8 mouse cellular contexts compared by ENCODE assay signal in the genomic region with DNA sequence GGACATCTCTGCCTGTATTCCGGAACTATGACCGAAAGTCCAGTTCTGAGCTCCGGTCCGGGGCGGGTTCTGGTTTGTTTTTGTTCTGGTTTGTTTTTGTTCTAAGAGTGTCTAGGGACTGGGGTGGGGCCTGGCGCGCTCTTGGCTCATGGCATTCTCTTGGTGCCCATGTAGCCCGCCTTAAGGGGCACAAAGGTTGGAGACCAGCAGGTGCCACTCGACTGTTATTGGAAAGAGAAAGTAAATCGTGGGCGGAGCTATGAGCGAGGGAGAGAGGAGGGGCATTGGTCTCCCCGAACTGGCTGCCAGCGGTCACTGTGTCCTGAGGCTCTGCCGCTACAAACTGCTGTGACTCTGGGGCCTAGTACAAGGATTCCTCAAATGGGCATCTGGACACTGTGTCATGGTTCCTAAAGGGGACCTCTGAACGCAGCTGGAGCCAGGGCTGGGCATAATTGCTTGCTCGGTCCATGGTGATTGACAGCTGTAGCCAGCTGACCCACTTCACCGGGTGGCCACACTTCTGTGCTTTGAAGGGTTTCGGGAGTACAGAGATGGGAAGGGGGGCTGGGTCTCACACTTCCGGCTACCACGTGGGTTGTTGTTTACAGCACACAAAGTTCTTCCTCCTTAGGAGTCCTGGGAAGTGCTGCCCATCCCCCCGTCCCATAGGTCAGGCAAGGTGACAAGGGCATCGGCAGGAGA. TPM values are rescaled to one million over a fixed set of nuclear protein-coding genes. Genes with fewer than 3 reads are reported as not detected.
DNase-seq lines count a peak whose midpoint lies in the region; ATAC-seq and TF ChIP-seq lines count a peak whose summit lies in the region.

No protein-coding gene starts in this region.

- no peaks in the 10 kb centered on the region for H3K27me3 ChIP-seq in heart, adult 2 months (ENCODE audit: control insufficient read depth, insufficient read depth, low read length)
- H3K27me3 ChIP-seq in lung, embryonic 14.5 days (ENCODE audit: insufficient read depth, low read length), result peaks cover 8% of the 10 kb centered on the region
- peaks cover 13% of the 10 kb centered on the region for H3K27me3 ChIP-seq in neural tube, embryonic 14.5 days (ENCODE audit: control insufficient read depth, insufficient read depth, low read length)

- H3K9ac ChIP-seq in heart, adult 2 months (ENCODE audit: low read depth, low read length), result peak overlapping the region; percentile 97
- H3K9ac ChIP-seq in lung, embryonic 14.5 days, result peak overlapping the region; percentile 64
- peak overlapping the region; percentile 55 for H3K9ac ChIP-seq in neural tube, embryonic 14.5 days (replicated peaks; ENCODE audit: low read depth, low read length)

- H3K4me1 ChIP-seq in cortical plate, adult 2 months (ENCODE audit: control insufficient read depth, insufficient read depth, low read length), result no peaks in the 10 kb centered on the region; the same call in 1 of the 2 replicates
- H3K4me1 ChIP-seq in heart, adult 2 months (ENCODE audit: control insufficient read depth, insufficient read depth, low read length), result peaks cover 22% of the 10 kb centered on the region
- peaks cover 8% of the 10 kb centered on the region; the same call in 1 of the 2 replicates for H3K4me1 ChIP-seq in lung, embryonic 14.5 days (ENCODE audit: insufficient read depth)
- H3K4me1 ChIP-seq in neural tube, embryonic 14.5 days (ENCODE audit: control insufficient read depth, insufficient read depth, low read length), result peaks cover 10% of the 10 kb centered on the region

- no peak for TF ChIP-seq CTCF in cortical plate, adult 2 months (IDR thresholded peaks at IDR 0.05; ENCODE audit: extremely low read depth, insufficient read depth, low read length)
- no peak for TF ChIP-seq CTCF in heart, adult 2 months (IDR thresholded peaks at IDR 0.05)
- no peak for TF ChIP-seq CTCF in lung, embryonic 14.5 days (IDR thresholded peaks at IDR 0.05; ENCODE audit: low read depth)

- WGBS in heart, adult 2 months, result under 1% methylated on average over 23 of the region's 23 CpGs
- WGBS in lung, embryonic 14.5 days, result 2% methylated on average over 23 of the region's 23 CpGs
- WGBS in neural tube, embryonic 14.5 days, result 1% methylated on average over 23 of the region's 23 CpGs

- peak; percentile 98 for TF ChIP-seq EP300 in heart, adult 2 months (IDR thresholded peaks at IDR 0.05; ENCODE audit: insufficient read depth, low read depth, low read length)

- no peaks in the 10 kb centered on the region for H3K9me3 ChIP-seq in lung, embryonic 14.5 days (ENCODE audit: low read depth, low read length)
- no peaks in the 10 kb centered on the region for H3K9me3 ChIP-seq in neural tube, embryonic 14.5 days (ENCODE audit: control insufficient read depth, low read length)

- intact Hi-C loops in heart, adult 2 months (cut with DNase I), result no loop called here

- peak; percentile 12; the same call in 1 of the 2 replicates for ATAC-seq in lung, embryonic 14.5 days (ENCODE audit: insufficient read depth)
- peak; percentile 41 for ATAC-seq in neural tube, embryonic 14.5 days (ENCODE audit: low read depth)

- peak overlapping the region; percentile 89 for H3K4me3 ChIP-seq in cortical plate, adult 2 months (ENCODE audit: insufficient read depth, low read length)
- peak overlapping the region; percentile 100 for H3K4me3 ChIP-seq in heart, adult 2 months
- H3K4me3 ChIP-seq in lung, embryonic 14.5 days (ENCODE audit: low read depth, low read length), result peak overlapping the region; percentile 60
- peak overlapping the region; percentile 49 for H3K4me3 ChIP-seq in neural tube, embryonic 14.5 days (ENCODE audit: low read depth, low read length)

- TF ChIP-seq POLR2A in cortical plate, adult 2 months (IDR thresholded peaks at IDR 0.05; ENCODE audit: extremely low read depth, insufficient read depth, low read length), result no peak
- TF ChIP-seq POLR2A in heart, adult 2 months (IDR thresholded peaks at IDR 0.05; ENCODE audit: insufficient read depth, low read depth, low read length), result peak; percentile 75

- H3K4me2 ChIP-seq in lung, embryonic 14.5 days, result peak overlapping the region; percentile 98
- H3K4me2 ChIP-seq in neural tube, embryonic 14.5 days (ENCODE audit: low read depth, low read length), result peak overlapping the region; percentile 71

- peak; percentile 82 for DNase-seq in A20 (ENCODE audit: low read depth, low spot score)
- DNase-seq in NIH3T3 (ENCODE audit: low read depth), result peak; percentile 64
- DNase-seq in heart, adult 2 months, result peak; percentile 86 to 89
- DNase-seq in kidney, adult 11 months, result peak; percentile 94
- peak; percentile 75 for DNase-seq in lung, embryonic 14.5 days
- DNase-seq in frontal cortex, postnatal 10 days (ENCODE audit: low spot score in 2 of 2), result no peak

- H3K79me2 ChIP-seq in heart, adult 2 months (replicated peaks; ENCODE audit: control insufficient read depth, insufficient read depth, low read length), result no peaks in the 10 kb centered on the region

- peaks cover 5% of the 10 kb centered on the region; the same call in 1 of the 2 replicates for H3K36me3 ChIP-seq in heart, adult 2 months (ENCODE audit: control insufficient read depth, insufficient read depth, low read length)
- H3K36me3 ChIP-seq in lung, embryonic 14.5 days (ENCODE audit: insufficient read depth), result peaks cover 27% of the 10 kb centered on the region
- peaks cover 16% of the 10 kb centered on the region; the same call in 1 of the 2 replicates for H3K36me3 ChIP-seq in neural tube, embryonic 14.5 days (ENCODE audit: control insufficient read depth, insufficient read depth, low read length)

- H3K27ac ChIP-seq in cortical plate, adult 2 months (ENCODE audit: insufficient read depth, low read length), result peak overlapping the region; percentile 73
- peak overlapping the region; percentile 100 for H3K27ac ChIP-seq in heart, adult 2 months
- peak overlapping the region; percentile 59 for H3K27ac ChIP-seq in lung, embryonic 14.5 days (ENCODE audit: low read depth)
- H3K27ac ChIP-seq in neural tube, embryonic 14.5 days (ENCODE audit: low read depth, low read length), result peak overlapping the region; percentile 10; the same call in 1 of the 2 replicates

RNA-seq across cellular contexts. Expression of a gene that starts 0.8 kb away (rescaled TPM):
- polyA plus RNA-seq in cortical plate, adult 2 months (2012; rRNA removed), result 31.6 and 32.2 TPM in 2 replicates
- 100 to 1,000 TPM; 398 to 572 TPM for total RNA-seq in heart, adult 2 months (2021)
- polyA plus RNA-seq in heart, adult 2 months (2012; rRNA removed), result 597 and 669 TPM in 2 replicates
- 26.1 and 26.3 TPM in 2 replicates for polyA plus RNA-seq in lung, embryonic 14.5 days (2014; fragmentation: Nextera tagmentation; extraction: Ambion mirVana)
- polyA plus RNA-seq in neural tube, embryonic 14.5 days (2014; fragmentation: Nextera tagmentation; extraction: Ambion mirVana), result 14.0 and 14.7 TPM in 2 replicates

RNA-seq across cellular contexts. Expression of a gene that starts 5.1 kb away (rescaled TPM):
- 4.8 and 7.4 TPM in 2 replicates for polyA plus RNA-seq in cortical plate, adult 2 months (2012; rRNA removed)
- 10 to 100 TPM; 15.4 to 19.4 TPM for total RNA-seq in heart, adult 2 months (2021)
- 23.8 and 35.0 TPM in 2 replicates for polyA plus RNA-seq in heart, adult 2 months (2012; rRNA removed)
- 15.1 and 18.9 TPM in 2 replicates for polyA plus RNA-seq in lung, embryonic 14.5 days (2014; fragmentation: Nextera tagmentation; extraction: Ambion mirVana)
- polyA plus RNA-seq in neural tube, embryonic 14.5 days (2014; fragmentation: Nextera tagmentation; extraction: Ambion mirVana), result 3.6 and 6.6 TPM in 2 replicates

RNA-seq across cellular contexts. Expression of a gene that starts 8.6 kb away (rescaled TPM):
- polyA plus RNA-seq in cortical plate, adult 2 months (2012; rRNA removed), result 611 and 653 TPM in 2 replicates
- 100 to 1,000 TPM; 848 to 928 TPM for total RNA-seq in heart, adult 2 months (2021)
- 404 and 421 TPM in 2 replicates for polyA plus RNA-seq in heart, adult 2 months (2012; rRNA removed)
- polyA plus RNA-seq in lung, embryonic 14.5 days (2014; fragmentation: Nextera tagmentation; extraction: Ambion mirVana), result 1,415 and 1,470 TPM in 2 replicates
- polyA plus RNA-seq in neural tube, embryonic 14.5 days (2014; fragmentation: Nextera tagmentation; extraction: Ambion mirVana), result 654 and 691 TPM in 2 replicates

RNA-seq across cellular contexts. Expression of a gene that starts 11.4 kb away (rescaled TPM):
- polyA plus RNA-seq in cortical plate, adult 2 months (2012; rRNA removed), result 63.5 and 66.0 TPM in 2 replicates
- 100 to 1,000 TPM; 272 to 334 TPM for total RNA-seq in heart, adult 2 months (2021)
- 395 and 491 TPM in 2 replicates for polyA plus RNA-seq in heart, adult 2 months (2012; rRNA removed)
- 69.8 and 79.1 TPM in 2 replicates for polyA plus RNA-seq in lung, embryonic 14.5 days (2014; fragmentation: Nextera tagmentation; extraction: Ambion mirVana)
- polyA plus RNA-seq in neural tube, embryonic 14.5 days (2014; fragmentation: Nextera tagmentation; extraction: Ambion mirVana), result 43.3 and 49.6 TPM in 2 replicates

RNA-seq across cellular contexts. Expression of a gene that starts 11.9 kb away (rescaled TPM):
- 2.7 and 2.8 TPM in 2 replicates for polyA plus RNA-seq in cortical plate, adult 2 months (2012; rRNA removed)
- total RNA-seq in heart, adult 2 months (2021), result under 1 TPM; 0.37 to 0.70 TPM
- polyA plus RNA-seq in heart, adult 2 months (2012; rRNA removed), result 1.8 and 2.0 TPM in 2 replicates
- 12.6 and 14.2 TPM in 2 replicates for polyA plus RNA-seq in lung, embryonic 14.5 days (2014; fragmentation: Nextera tagmentation; extraction: Ambion mirVana)
- polyA plus RNA-seq in neural tube, embryonic 14.5 days (2014; fragmentation: Nextera tagmentation; extraction: Ambion mirVana), result 2.0 and 2.5 TPM in 2 replicates

Comparison
In these comparisons a context has a peak if more than half of its experiments do, and no peak if none do; other contexts are left out.
1. DNase-seq: peak in A20 (single experiment), NIH3T3 (single experiment), heart, adult 2 months (2 of 2), kidney, adult 11 months (single experiment) and lung, embryonic 14.5 days (single experiment); none in frontal cortex, postnatal 10 days (0 of 2).
2. H3K27ac ChIP-seq: peak in every context shown above with its lines; median percentile 100 in heart, adult 2 months; 73 in cortical plate, adult 2 months; 59 in lung, embryonic 14.5 days; 10 in neural tube, embryonic 14.5 days.
3. H3K4me3 ChIP-seq: peak in every context shown above with its lines; median percentile 100 in heart, adult 2 months; 89 in cortical plate, adult 2 months; 60 in lung, embryonic 14.5 days; 49 in neural tube, embryonic 14.5 days.
4. RNA of a gene that starts 0.8 kb away (polyA plus RNA-seq): 597 to 669 TPM in heart, adult 2 months; 31.6 to 32.2 TPM in cortical plate, adult 2 months, 26.1 to 26.3 TPM in lung, embryonic 14.5 days and 14.0 to 14.7 TPM in neural tube, embryonic 14.5 days; every median in the first group is over 10 times any median in the second.
5. Peak in every context shown above with its lines, with median percentiles within 50 percentile points of each other: H3K9ac ChIP-seq.